Mouse (Mus musculus): Measurements from ENCODE around the gene Actn2. TPM values are rescaled to one million over a fixed set of nuclear protein-coding genes. Genes with fewer than 3 reads are reported as not detected.

The Actn2 gene
- total RNA-seq, 2 experiments from 2014 or later: 1,714 to 1,786 TPM

- DNase-seq: peak; percentile 64 to 66
Measured at GRCm38 (mm10) chr13:12317191-12317765, 23.3 kb downstream of the Actn2 start.

- no peak for DNase-seq
Measured at GRCm38 (mm10) chr13:12314173-12314572, 26.4 kb downstream of the Actn2 start.

GRCm38 (mm10) chr13:12311930-12312492 is 28.5 kb downstream of the Actn2 start:
- DNase-seq: peak; percentile 21 to 31

- no peak for DNase-seq
Measured at GRCm38 (mm10) chr13:12311371-12311770, 29.2 kb downstream of the Actn2 start.

GRCm38 (mm10) chr13:12309446-12309845 is 31.1 kb downstream of the Actn2 start:
- no peak for DNase-seq

- no peak for DNase-seq
Measured at GRCm38 (mm10) chr13:12308878-12309277, 31.7 kb downstream of the Actn2 start.

GRCm38 (mm10) chr13:12308473-12308872 is 32.1 kb downstream of the Actn2 start:
- DNase-seq: no peak

GRCm38 (mm10) chr13:12307286-12307685 is 33.3 kb downstream of the Actn2 start:
- no peak for DNase-seq

GRCm38 (mm10) chr13:12305540-12305939 is 35.0 kb downstream of the Actn2 start:
- no peak for DNase-seq

GRCm38 (mm10) chr13:12304991-12305390 is 35.6 kb downstream of the Actn2 start:
- DNase-seq: no peak

- DNase-seq: no peak
Measured at GRCm38 (mm10) chr13:12297777-12298176, 42.8 kb downstream of the Actn2 start.

GRCm38 (mm10) chr13:12296701-12297100 is 43.9 kb downstream of the Actn2 start:
- DNase-seq: no peak

- peak; percentile 57 to 68 for DNase-seq
Measured at GRCm38 (mm10) chr13:12293810-12294209, 46.8 kb downstream of the Actn2 start.

- DNase-seq: no peak
Measured at GRCm38 (mm10) chr13:12290700-12291099, 49.9 kb downstream of the Actn2 start.

GRCm38 (mm10) chr13:12284528-12284927 is 56.0 kb downstream of the Actn2 start:
- DNase-seq: no peak

GRCm38 (mm10) chr13:12283826-12284225 is 56.7 kb downstream of the Actn2 start:
- DNase-seq: peak; percentile 59 to 87

- peak in 1 of 2 experiments; percentile 46 for DNase-seq
Measured at GRCm38 (mm10) chr13:12274721-12275120, 65.8 kb downstream of the Actn2 start.

- DNase-seq: no peak
Measured at GRCm38 (mm10) chr13:12274220-12274619, 66.3 kb downstream of the Actn2 start.

- peak; percentile 42 to 60 for DNase-seq
Measured at GRCm38 (mm10) chr13:12272953-12273352, 67.6 kb downstream of the Actn2 start.

GRCm38 (mm10) chr13:12267971-12268370 is 72.6 kb downstream of the Actn2 start:
- no peak for DNase-seq

GRCm38 (mm10) chr13:12267097-12267496 is 73.5 kb downstream of the Actn2 start:
- DNase-seq: no peak

- no peak for DNase-seq
Measured at GRCm38 (mm10) chr13:12263996-12264395, 76.6 kb downstream of the Actn2 start.

GRCm38 (mm10) chr13:12261505-12261904 is 79.1 kb downstream of the Actn2 start:
- no peak for DNase-seq
